Mouse (Mus musculus) stomach, embryonic 16.5 days (tissue): ENCODE results near the gene Chn1. TPM values are rescaled to one million over a fixed set of nuclear protein-coding genes. Genes with fewer than 3 reads are reported as not detected.

Experiments
- ATAC-seq: fragments of 200-750 bp; cut with Nextera tagmentation; 2 replicates; pipeline ENCODE4 v1.8.0; 2017; ENCODE audit warnings: moderate number of reproducible peaks, moderate TSS enrichment; ENCODE audit not compliant: insufficient read depth, low FRiP score
- H3K27ac ChIP-seq: fragments of 300-500 bp; sonication (generic); 2 replicates; pipeline ENCODE4 v1.5.1; 2014; ENCODE audit warnings: low read length
- H3K27me3 ChIP-seq: fragments of 300-500 bp; sonication (generic); 2 replicates; pipeline ENCODE4 v1.6.1; 2014; ENCODE audit warnings: low read length, control low read depth, mixed read lengths; ENCODE audit not compliant: control insufficient read depth, insufficient read depth
- H3K36me3 ChIP-seq: fragments of 300-500 bp; sonication (generic); 2 replicates; pipeline ENCODE4 v1.6.1; 2014; ENCODE audit warnings: low read length; ENCODE audit not compliant: control insufficient read depth, insufficient read depth
- H3K4me1 ChIP-seq: fragments of 300-500 bp; sonication (generic); 2 replicates; pipeline ENCODE4 v1.6.1; 2014; ENCODE audit warnings: low read length, control low read depth, mixed read lengths; ENCODE audit not compliant: control insufficient read depth, insufficient read depth
- H3K4me2 ChIP-seq: fragments of 300-500 bp; sonication (generic); 2 replicates; pipeline ENCODE4 v1.6.1; 2014; ENCODE audit warnings: low read depth, low read length, mixed read lengths
- H3K4me3 ChIP-seq: fragments of 300-500 bp; sonication (generic); replicated peaks from 2 replicates; pipeline ENCODE4 v1.5.1; 2014; ENCODE audit warnings: mild to moderate bottlenecking, low read length
- H3K9ac ChIP-seq: fragments of 300-500 bp; sonication (generic); 2 replicates; pipeline ENCODE4 v1.6.1; 2014; ENCODE audit warnings: low read length
- H3K9me3 ChIP-seq: fragments of 300-500 bp; sonication (generic); replicated peaks from 2 replicates; pipeline ENCODE4 v1.6.1; 2016; ENCODE audit warnings: low read length, control low read depth; ENCODE audit not compliant: control insufficient read depth
- WGBS: fragments of 180-500 bp; shearing (Covaris S2); extraction: QIAGEN DNeasy Blood & Tissue Kit; methylation state at CpG from one replicate; pipeline ENCODE4 v1.1.7; 2014; 5-methylcytosine and 5-hydroxymethylcytosine counted together
- polyA plus RNA-seq: library from polyadenylated mRNA; unstranded; fragments of >200 nt; fragmentation: Nextera tagmentation; extraction: Ambion mirVana; gene quantifications from 2 replicates; pipeline ENCODE4 v1.2.1, GENCODE M21; 2015

The Chn1 gene
- polyA plus RNA-seq, 1 experiment from 2014 or later, result 13.1 TPM

- Histone ChIP-seq H3K4me2 (no peak overlapping the region), H3K27me3 (no peaks in the 10 kb centered on the region), H3K9ac (no peak overlapping the region), H3K27ac (no peak overlapping the region), H3K4me3 (no peak overlapping the region), H3K36me3 (no peaks in the 10 kb centered on the region), H3K4me1 (no peaks in the 10 kb centered on the region), H3K9me3 (no peaks in the 10 kb centered on the region; the same call in 1 of the 2 replicates)
- WGBS, result 92% methylated on average over 7 of the region's 7 CpGs
- ATAC-seq, result no peak
Measured at GRCm38 (mm10) chr2:73631816-73632215, 143.3 kb downstream of the Chn1 start.

GRCm38 (mm10) chr2:73618486-73619052 lies 156.6 kb downstream of the Chn1 start:
- WGBS, result 57% methylated on average over 4 of the region's 4 CpGs
- Histone ChIP-seq H3K9ac (no peak overlapping the region), H3K4me1 (no peaks in the 10 kb centered on the region), H3K9me3 (no peaks in the 10 kb centered on the region), H3K4me3 (no peak overlapping the region), H3K27me3 (no peaks in the 10 kb centered on the region), H3K4me2 (no peak overlapping the region), H3K36me3 (no peaks in the 10 kb centered on the region), H3K27ac (no peak overlapping the region)
- ATAC-seq, result no peak

GRCm38 (mm10) chr2:73616434-73617057 lies 158.6 kb downstream of the Chn1 start:
- H3K36me3 ChIP-seq, result no peaks in the 10 kb centered on the region
- H3K9ac ChIP-seq, result no peak overlapping the region
- H3K27me3 ChIP-seq, result no peaks in the 10 kb centered on the region
- H3K27ac ChIP-seq, result no peak overlapping the region
- H3K4me1 ChIP-seq, result no peaks in the 10 kb centered on the region
- 86% methylated on average over 17 of the region's 17 CpGs for WGBS
- H3K4me3 ChIP-seq, result no peak overlapping the region
- H3K4me2 ChIP-seq, result no peak overlapping the region
- no peak for ATAC-seq
- H3K9me3 ChIP-seq, result no peaks in the 10 kb centered on the region

GRCm38 (mm10) chr2:73615456-73615855 lies 159.7 kb downstream of the Chn1 start:
- no peaks in the 10 kb centered on the region for H3K4me1 ChIP-seq
- no peaks in the 10 kb centered on the region for H3K36me3 ChIP-seq
- no peak overlapping the region for H3K27ac ChIP-seq
- ATAC-seq, result no peak
- no peak overlapping the region for H3K4me3 ChIP-seq
- H3K4me2 ChIP-seq, result no peak overlapping the region
- H3K9me3 ChIP-seq, result no peaks in the 10 kb centered on the region
- no peak overlapping the region for H3K9ac ChIP-seq
- WGBS, result 88% methylated on average over 5 of the region's 5 CpGs
- H3K27me3 ChIP-seq, result no peaks in the 10 kb centered on the region

- Histone ChIP-seq H3K36me3 (no peaks in the 10 kb centered on the region), H3K9me3 (no peaks in the 10 kb centered on the region), H3K4me1 (no peaks in the 10 kb centered on the region), H3K9ac (no peak overlapping the region), H3K27me3 (no peaks in the 10 kb centered on the region), H3K4me2 (no peak overlapping the region), H3K4me3 (no peak overlapping the region), H3K27ac (no peak overlapping the region)
- ATAC-seq, result no peak
- 95% methylated on average over 8 of the region's 8 CpGs for WGBS
Measured at GRCm38 (mm10) chr2:73614303-73614702, 160.8 kb downstream of the Chn1 start.

- 87% methylated on average over 7 of the region's 7 CpGs for WGBS
- H3K4me1 ChIP-seq, result no peaks in the 10 kb centered on the region
- no peak overlapping the region for H3K4me3 ChIP-seq
- no peaks in the 10 kb centered on the region for H3K36me3 ChIP-seq
- H3K4me2 ChIP-seq, result no peak overlapping the region
- H3K27me3 ChIP-seq, result no peaks in the 10 kb centered on the region
- H3K9me3 ChIP-seq, result no peaks in the 10 kb centered on the region
- no peak overlapping the region for H3K9ac ChIP-seq
- no peak for ATAC-seq
- no peak overlapping the region for H3K27ac ChIP-seq
Measured at GRCm38 (mm10) chr2:73612941-73613340, 162.2 kb downstream of the Chn1 start.

- Histone ChIP-seq H3K36me3 (no peaks in the 10 kb centered on the region), H3K4me3 (no peak overlapping the region), H3K27ac (no peak overlapping the region), H3K27me3 (no peaks in the 10 kb centered on the region), H3K9ac (no peak overlapping the region), H3K9me3 (no peaks in the 10 kb centered on the region), H3K4me1 (no peaks in the 10 kb centered on the region), H3K4me2 (no peak overlapping the region)
- ATAC-seq, result no peak
- 94% methylated on average over 6 of the region's 6 CpGs for WGBS
Measured at GRCm38 (mm10) chr2:73612367-73612914, 162.7 kb downstream of the Chn1 start.

GRCm38 (mm10) chr2:73611798-73612197 lies 163.3 kb downstream of the Chn1 start:
- 63% methylated on average over 6 of the region's 6 CpGs for WGBS
- no peak for ATAC-seq

GRCm38 (mm10) chr2:73609724-73610210 lies 165.4 kb downstream of the Chn1 start:
- Histone ChIP-seq H3K4me3 (no peak overlapping the region), H3K27me3 (no peaks in the 10 kb centered on the region), H3K36me3 (no peaks in the 10 kb centered on the region), H3K27ac (no peak overlapping the region), H3K4me1 (no peaks in the 10 kb centered on the region), H3K9me3 (no peaks in the 10 kb centered on the region), H3K9ac (no peak overlapping the region), H3K4me2 (no peak overlapping the region)
- WGBS, result 81% methylated on average over 3 of the region's 3 CpGs
- ATAC-seq, result no peak

More at GRCm38 (mm10) chr2:73611798-73612197, 163.3 kb downstream of the Chn1 start:
- H3K4me2 ChIP-seq, result no peak overlapping the region
- H3K4me3 ChIP-seq, result no peak overlapping the region
- no peaks in the 10 kb centered on the region for H3K27me3 ChIP-seq
- H3K27ac ChIP-seq, result no peak overlapping the region
- no peaks in the 10 kb centered on the region for H3K36me3 ChIP-seq
- no peaks in the 10 kb centered on the region for H3K4me1 ChIP-seq
- no peaks in the 10 kb centered on the region for H3K9me3 ChIP-seq
- H3K9ac ChIP-seq, result no peak overlapping the region
